Mouse (Mus musculus): Measurements from ENCODE around the gene Pdk2.

DNA sequence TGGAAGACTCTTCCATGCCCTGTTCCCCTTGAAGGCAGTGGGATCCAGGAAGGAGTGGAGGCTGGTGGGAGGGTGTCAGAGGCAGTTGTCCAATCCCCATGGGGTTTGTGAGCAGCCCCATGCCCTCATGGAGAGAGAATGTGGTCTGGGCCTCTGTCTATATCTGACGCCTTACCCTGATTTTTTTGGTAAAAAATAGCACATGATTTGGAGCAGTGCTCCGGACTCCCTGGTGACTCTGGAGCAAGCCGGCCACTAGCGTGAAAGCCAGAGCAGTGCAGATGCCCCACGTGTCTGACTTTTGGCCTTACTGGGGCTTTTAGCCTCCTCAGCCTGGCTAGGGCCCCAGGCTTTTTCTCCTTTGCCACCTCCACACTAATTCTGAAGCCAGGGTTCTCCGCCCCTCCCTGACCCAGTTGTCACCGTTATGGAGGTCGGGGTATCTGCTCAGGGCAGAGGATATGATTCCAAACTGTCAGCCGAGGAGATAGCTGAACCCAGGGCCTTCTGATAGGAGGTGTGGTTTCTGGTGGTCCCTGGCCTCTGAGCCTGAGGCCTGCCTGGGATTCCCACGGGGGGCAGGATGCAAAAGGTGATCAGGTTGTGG, 46.8 kb downstream of the Pdk2 start:
- no peak for TF ChIP-seq CTCF (IDR thresholded peaks at IDR 0.05; ENCODE audit: control insufficient read depth, insufficient read depth, insufficient replicate concordance, low read depth, low read length)
- TF ChIP-seq POLR2A (IDR thresholded peaks at IDR 0.05; ENCODE audit: control insufficient read depth, low read depth, low read length) = no peak

Measured in testis, adult 2 months (tissue).